Mouse (Mus musculus) megakaryocyte, embryonic 14.5 days (primary cell): ENCODE results near the gene Btbd19.

Source experiments
- FLI1 ChIP-seq: IDR thresholded peaks from 2 replicates; pipeline ENCODE4 v1.6.1; 2012; ENCODE audit warnings: low read length, inconsistent platforms, mixed read lengths
- GATA1 ChIP-seq: IDR thresholded peaks from 3 replicates; pipeline ENCODE4 v1.6.1; 2012; ENCODE audit warnings: mixed read lengths, low read length, inconsistent platforms, borderline replicate concordance

GRCm38 (mm10) chr4:117155020-117155791, 29.7 kb upstream of the Btbd19 start:
- TF ChIP-seq FLI1 = no peak
- no peak for TF ChIP-seq GATA1
